Mouse (Mus musculus): Measurements from ENCODE around the gene Rffl.

DNA sequence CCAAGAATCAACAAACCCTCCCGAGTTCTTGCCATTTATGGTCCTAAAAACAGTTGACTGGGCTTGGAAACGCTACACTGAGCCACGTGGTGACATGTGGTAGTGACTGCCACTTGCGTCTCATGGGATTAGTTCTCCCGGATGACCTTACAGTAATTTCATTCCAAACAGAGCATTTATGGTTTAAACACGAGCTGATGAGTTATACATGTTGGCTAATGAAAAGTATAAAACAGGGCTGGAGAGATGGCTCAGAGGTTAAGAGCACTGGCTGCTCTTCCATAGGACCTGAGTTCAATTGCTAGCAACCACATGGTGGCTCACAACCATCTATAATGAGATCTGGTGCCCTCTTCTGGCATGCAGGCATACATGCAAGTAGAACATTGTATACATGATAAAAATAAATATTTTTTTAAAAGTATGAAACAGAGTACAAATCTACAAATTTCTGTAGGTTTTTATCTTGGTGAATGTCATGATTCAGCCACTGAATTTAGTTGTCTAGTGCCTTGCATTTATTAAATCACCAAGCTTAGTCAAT, 108.7 kb downstream of the Rffl start:
- TF ChIP-seq TAL1 (IDR thresholded peaks at IDR 0.05; ENCODE audit: low read length) = no peak
- no peak for TF ChIP-seq GATA1 (IDR thresholded peaks at IDR 0.05; ENCODE audit: low read length)

All from erythroblast, embryonic 14.5 days (primary cell).